Mouse (Mus musculus) heart, adult 18-20 months (tissue): Measurements from ENCODE around the gene Cog4. TPM values are rescaled to one million over a fixed set of nuclear protein-coding genes. Genes with fewer than 3 reads are reported as not detected.
A peak's percentile ranks its signal among the peaks of the same experiment; 100 is the strongest.
"Not testable (repeated sequence)": the region's sequence is repeated elsewhere in the genome, so short reads cannot be mapped to it uniquely, and the experiment has no call there.

ENCODE experiments used
- DNase-seq, 2 experiments: peaks; one replicate each; pipeline ENCODE4 v3.0.0; 2021 to 2022; ENCODE audit warnings: mixed read lengths in 1 of 2
- total RNA-seq, 2 experiments: library from RNA; stranded (reverse); gene quantifications; 2 replicates each; pipeline ENCODE4 v1.2.3; 2021

The Cog4 gene
- total RNA-seq, 2 experiments from 2014 or later = 69.4 to 74.8 TPM

DNA sequence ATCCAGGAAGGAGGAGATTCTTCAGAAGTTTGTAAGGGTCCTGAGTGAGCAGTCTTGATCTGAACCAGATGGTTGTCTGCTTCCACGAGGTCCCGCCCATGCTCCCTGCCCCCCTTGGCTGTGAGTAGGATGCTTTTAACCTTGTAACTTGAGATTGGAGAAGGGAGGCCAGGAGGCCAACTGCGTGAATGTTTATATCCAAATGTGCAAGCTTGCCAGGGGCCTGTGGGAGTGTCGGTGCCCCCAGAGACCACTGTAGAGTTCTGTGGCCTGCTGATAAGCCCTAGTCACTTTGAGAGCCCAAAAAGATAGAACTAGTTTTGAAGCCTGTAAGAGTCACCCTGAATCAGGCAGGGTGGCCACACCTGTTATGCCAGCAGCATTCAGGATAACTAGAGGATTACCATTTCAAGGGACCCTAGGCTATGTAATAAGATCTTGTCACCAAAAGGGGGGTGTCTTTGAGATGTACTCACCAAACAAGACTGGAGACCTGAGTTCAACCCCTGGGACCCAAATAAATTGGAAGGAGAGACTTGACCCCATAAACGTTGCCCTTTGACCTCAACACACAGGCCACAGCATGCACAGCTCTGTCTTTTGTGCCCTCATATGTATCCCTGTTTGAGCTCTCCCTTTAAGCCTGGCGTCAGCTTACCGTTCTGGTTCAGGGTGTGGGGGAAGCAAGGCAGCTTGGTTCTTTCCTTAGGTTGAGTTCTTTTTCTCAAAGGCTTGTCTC is 75.3 kb downstream of the Cog4 start:
- DNase-seq = peak; percentile 62 to 63

DNA sequence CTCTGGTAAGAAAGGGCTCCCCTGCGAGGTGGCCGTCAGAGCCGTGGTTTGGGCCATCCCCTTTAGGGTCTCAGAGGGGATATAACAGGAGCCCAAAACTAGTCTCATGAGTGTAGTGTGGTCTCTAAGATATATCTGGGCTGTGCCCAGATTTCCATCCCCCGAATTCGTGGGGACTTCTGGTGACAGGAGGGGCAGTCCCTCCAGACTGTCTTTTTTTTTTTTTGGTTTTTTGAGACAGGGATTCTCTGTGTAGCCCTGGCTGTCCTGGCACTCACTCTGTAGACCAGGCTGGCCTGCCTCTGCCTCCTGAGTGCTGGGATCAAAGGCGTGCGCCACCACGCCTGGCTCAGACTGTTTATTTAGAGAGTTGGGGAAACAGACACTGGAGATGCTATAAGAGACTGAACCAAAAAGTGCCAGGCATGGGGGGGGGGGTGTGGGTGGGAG is 79.3 kb downstream of the Cog4 start:
- DNase-seq = no peak

- DNase-seq = no peak
Observed at GRCm38 (mm10) chr8:110926690-110927089, 80.3 kb downstream of the Cog4 start.

DNA sequence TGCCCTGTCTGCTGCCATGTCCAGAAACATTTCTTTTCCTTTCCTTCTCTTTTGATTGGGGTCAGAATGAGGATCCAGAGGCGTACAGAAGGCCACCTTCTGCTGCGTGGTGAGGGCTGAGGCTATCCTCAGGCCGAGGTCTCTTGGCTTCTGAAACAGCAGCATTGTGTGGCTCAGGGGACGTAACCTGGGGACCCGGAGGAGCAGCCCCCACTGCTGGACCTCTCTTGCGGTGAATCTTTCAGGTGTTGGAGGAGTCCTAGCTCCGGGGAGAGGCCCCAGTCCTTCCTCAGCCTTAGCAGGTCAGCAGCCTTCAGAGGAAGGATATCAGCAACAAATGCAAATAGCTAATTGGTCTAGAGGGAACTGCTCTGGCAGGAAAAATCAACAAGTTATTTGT is 82.0 kb downstream of the Cog4 start:
- DNase-seq = no peak

DNA sequence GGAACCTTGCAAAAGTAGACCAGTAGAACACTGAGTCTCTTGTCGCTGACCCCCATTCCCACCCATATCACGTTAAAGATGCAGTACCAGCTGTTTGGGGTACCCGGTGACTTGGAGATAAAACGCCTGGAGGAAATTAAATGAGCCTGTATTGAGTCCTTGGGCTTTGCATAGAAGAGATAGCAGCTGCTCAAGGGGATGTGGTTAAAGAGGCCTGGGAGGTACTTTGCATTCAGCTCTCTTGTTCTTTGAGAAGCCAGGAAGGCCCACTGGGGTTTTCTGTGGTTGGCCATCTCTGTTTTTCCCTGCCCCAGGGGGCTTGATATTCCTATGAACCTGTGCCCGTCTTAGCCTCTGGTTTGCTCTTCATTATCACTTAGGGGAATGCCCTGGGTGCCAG is 82.7 kb downstream of the Cog4 start:
- no peak for DNase-seq

DNA sequence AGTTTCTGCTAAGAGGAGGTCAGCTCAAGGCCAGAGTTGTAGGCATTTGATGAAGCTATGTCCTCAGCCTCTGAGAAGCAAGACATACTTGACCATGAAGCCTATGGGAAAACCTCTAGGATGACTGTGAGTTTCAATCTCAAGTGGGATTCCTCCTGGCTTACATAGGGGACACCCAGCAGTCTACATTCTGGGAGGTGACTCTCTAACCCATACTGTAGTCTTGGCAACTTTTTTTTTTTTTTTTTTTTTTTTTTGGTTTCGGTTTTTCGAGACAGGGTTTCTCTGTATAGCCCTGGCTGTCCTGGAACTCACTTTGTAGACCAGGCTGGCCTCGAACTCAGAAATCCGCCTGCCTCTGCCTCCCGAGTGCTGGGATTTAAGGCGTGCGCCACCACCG is 83.3 kb downstream of the Cog4 start:
- DNase-seq = not testable (repeated sequence)

DNA sequence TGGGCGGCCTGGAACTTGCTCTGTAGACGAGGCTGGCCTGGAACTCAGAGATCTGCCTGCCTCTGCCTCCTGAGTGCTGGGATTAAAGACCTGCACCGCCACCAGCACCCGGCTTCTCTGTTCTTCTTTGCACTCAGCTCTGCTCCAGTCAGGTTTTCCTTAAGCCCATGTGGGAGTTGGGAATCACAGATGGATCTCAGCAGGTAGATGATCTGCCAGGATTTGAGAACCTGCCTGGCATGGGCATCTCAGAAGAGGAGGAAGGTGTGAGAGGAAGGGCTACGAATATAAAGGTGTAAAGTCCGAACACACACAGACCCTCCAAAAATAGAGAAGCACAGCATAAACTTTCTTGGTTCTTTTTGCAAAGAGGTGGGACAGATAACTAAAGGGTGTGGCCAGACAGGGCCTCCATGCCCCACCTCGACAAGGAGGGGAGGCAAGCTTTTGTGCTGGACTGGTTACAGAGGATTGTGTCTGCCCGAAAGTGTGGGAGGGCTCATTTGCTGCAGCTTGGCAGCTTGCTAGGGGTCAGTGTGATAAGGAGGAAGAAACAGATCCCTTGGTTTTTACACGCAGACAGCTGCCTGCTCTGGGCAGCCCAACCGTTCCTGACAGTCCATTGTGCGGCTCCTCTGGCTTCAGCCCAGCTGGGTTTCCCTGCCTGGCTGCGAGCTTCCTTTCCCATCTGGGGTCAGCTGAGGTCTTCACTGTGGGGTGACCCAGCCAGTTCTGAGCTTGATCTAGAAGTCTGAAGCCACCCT is 85.0 kb downstream of the Cog4 start:
- peak; percentile 87 to 91 for DNase-seq

Other genes with a start within 250 kb of the Cog4 start
- gene Vac14, start 228.0 kb upstream of the Cog4 start, total RNA-seq = 10 to 100 TPM; 15.8 to 16.1 TPM
- 10 to 100 TPM; 32.0 to 37.8 TPM for gene Mtss1l, start 125.1 kb upstream of the Cog4 start, total RNA-seq
- gene Il34, start 40.7 kb upstream of the Cog4 start, total RNA-seq = 1 to 10 TPM; 3.9 to 5.1 TPM
- 10 to 100 TPM; 36.7 to 37.5 TPM for gene Sf3b3, start 187 bp downstream of the Cog4 start, total RNA-seq
- 1 to 10 TPM; 5.2 to 5.5 TPM for gene Fuk, start 55.9 kb downstream of the Cog4 start, total RNA-seq
- gene St3gal2, start 73.3 kb downstream of the Cog4 start, total RNA-seq = 10 to 100 TPM; 20.9 to 23.3 TPM
- gene Ddx19a, start 151.2 kb downstream of the Cog4 start, total RNA-seq = 10 to 100 TPM; 33.3 to 35.1 TPM
- gene Ddx19b, start 185.2 kb downstream of the Cog4 start, total RNA-seq = 10 to 100 TPM; 11.3 to 12.6 TPM
- gene Aars, start 186.5 kb downstream of the Cog4 start, total RNA-seq = 10 to 100 TPM; 31.9 to 33.7 TPM
- gene Exosc6, start 209.7 kb downstream of the Cog4 start, total RNA-seq = not detected
- 1 to 10 TPM in 1 of 2 experiments, under 1 TPM in 1; 0.72 to 1.2 TPM for gene Clec18a, start 245.8 kb downstream of the Cog4 start, total RNA-seq
- gene Pdpr, start 248.0 kb downstream of the Cog4 start, total RNA-seq = 100 to 1,000 TPM; 113 to 125 TPM